Mouse (Mus musculus) lung, embryonic 15.5 days (tissue): Measurements from ENCODE around the gene Tspan1. TPM values are rescaled to one million over a fixed set of nuclear protein-coding genes. Genes with fewer than 3 reads are reported as not detected.
A peak's percentile ranks its signal among the peaks of the same experiment; 100 is the strongest.

Experiments used
- ATAC-seq: fragments of 200-750 bp; cut with Nextera tagmentation; 2 replicates; pipeline ENCODE4 v1.8.0; 2017; ENCODE audit warnings: moderate number of reproducible peaks, borderline replicate concordance; ENCODE audit not compliant: low FRiP score, low TSS enrichment; ENCODE audit errors: extremely low read depth
- H3K27ac ChIP-seq: fragments of 300-500 bp; sonication (generic); 2 replicates; pipeline ENCODE4 v1.5.1; 2015; ENCODE audit warnings: moderate library complexity, mild to moderate bottlenecking, inconsistent platforms
- H3K27me3 ChIP-seq: fragments of 300-500 bp; sonication (generic); 2 replicates; pipeline ENCODE4 v1.6.1; 2015; ENCODE audit warnings: inconsistent platforms
- H3K36me3 ChIP-seq: fragments of 300-500 bp; sonication (generic); 2 replicates; pipeline ENCODE4 v1.6.1; 2015; ENCODE audit warnings: inconsistent platforms
- H3K4me1 ChIP-seq: fragments of 300-500 bp; sonication (generic); 2 replicates; pipeline ENCODE4 v1.6.1; 2015; ENCODE audit warnings: inconsistent platforms
- H3K4me2 ChIP-seq: fragments of 300-500 bp; sonication (generic); 2 replicates; pipeline ENCODE4 v1.6.1; 2015; ENCODE audit warnings: inconsistent platforms, mild to moderate bottlenecking, moderate library complexity
- H3K4me3 ChIP-seq: fragments of 300-500 bp; sonication (generic); 2 replicates; pipeline ENCODE4 v1.5.1; 2015; ENCODE audit warnings: mild to moderate bottlenecking, inconsistent platforms
- H3K9ac ChIP-seq: fragments of 300-500 bp; sonication (generic); 2 replicates; pipeline ENCODE4 v1.6.1; 2015; ENCODE audit warnings: inconsistent platforms
- H3K9me3 ChIP-seq: fragments of 300-500 bp; sonication (generic); 2 replicates; pipeline ENCODE4 v1.6.1; 2016; ENCODE audit warnings: inconsistent platforms
- WGBS: fragments of 180-500 bp; shearing (Covaris S2); methylation state at CpG from one replicate; pipeline ENCODE4 v1.1.7; 2015; 5-methylcytosine and 5-hydroxymethylcytosine counted together
- polyA plus RNA-seq: library from polyadenylated mRNA; unstranded; fragments of >200 nt; fragmentation: Nextera tagmentation; extraction: Ambion mirVana; gene quantifications from 2 replicates; pipeline ENCODE4 v1.2.1, GENCODE M21; 2015

The Tspan1 gene
- 10.6 and 13.3 TPM in 2 replicates for polyA plus RNA-seq

- Histone ChIP-seq H3K9ac (no peak within 1 kb of the TSS), H3K36me3 (no peaks in the 10 kb centered on the region), H3K4me1 (peaks cover 30% of the 10 kb centered on the region), H3K9me3 (no peaks in the 10 kb centered on the region), H3K4me2 (peak within 1 kb of the TSS; percentile 13; the same call in 1 of the 2 replicates), H3K27me3 (no peaks in the 10 kb centered on the region), H3K4me3 (no peak within 1 kb of the TSS), H3K27ac (peak within 1 kb of the TSS; percentile 79)
- WGBS, result 22% methylated on average over 7 of the region's 7 CpGs
- ATAC-seq, result peak; percentile 32; the same call in 1 of the 2 replicates
These were observed at the start of gene Tspan1 for GRCm38 (mm10) chr4:116167404-116167803. TSS of gene Tspan1 (minus strand) at chr4:116167601.

GRCm38 (mm10) chr4:116217046-116217445 lies 49.6 kb upstream of the Tspan1 start:
- no peaks in the 10 kb centered on the region for H3K9me3 ChIP-seq
- H3K9ac ChIP-seq, result no peak overlapping the region
- no peak for ATAC-seq
- WGBS, result 28% methylated on average over 2 of the region's 2 CpGs
- no peaks in the 10 kb centered on the region for H3K27me3 ChIP-seq
- no peak overlapping the region for H3K27ac ChIP-seq
- peaks cover 4% of the 10 kb centered on the region; the same call in 1 of the 2 replicates for H3K4me1 ChIP-seq
- H3K36me3 ChIP-seq, result no peaks in the 10 kb centered on the region
- H3K4me2 ChIP-seq, result no peak overlapping the region
- H3K4me3 ChIP-seq, result no peak overlapping the region

DNA sequence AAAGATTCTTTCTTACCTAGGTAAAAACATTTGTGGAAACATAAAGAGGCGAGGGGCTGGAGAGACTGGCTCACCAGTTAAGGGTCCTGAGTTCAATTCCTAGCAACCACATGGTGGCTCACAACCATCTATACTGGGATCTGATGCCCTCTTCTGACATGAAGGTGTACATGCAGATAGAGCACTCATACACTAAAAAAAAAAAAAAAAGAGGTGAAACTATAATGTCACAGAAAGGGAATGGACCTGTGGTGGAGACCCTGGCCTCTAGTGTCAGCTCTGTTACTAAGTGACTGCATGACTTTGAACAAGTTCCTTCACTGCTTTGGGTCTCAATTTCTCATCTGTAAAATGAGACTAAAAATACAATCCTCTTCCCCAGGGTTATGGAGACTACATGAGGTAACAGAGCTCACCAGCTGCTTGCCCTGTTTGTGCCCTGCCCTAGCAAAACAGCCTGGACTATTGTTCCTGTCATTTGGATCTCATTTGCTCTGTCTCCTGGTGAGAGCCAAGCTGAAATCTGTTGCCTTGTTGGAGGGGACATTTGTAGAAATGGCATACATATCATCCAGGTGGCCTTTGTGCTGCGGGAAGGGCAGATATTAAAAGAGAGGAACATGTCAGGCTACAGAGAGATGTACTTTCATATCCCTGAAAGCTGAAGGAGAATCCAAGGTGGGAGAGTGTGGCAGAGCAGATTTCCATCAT lies 48.6 kb upstream of the Tspan1 start:
- 80% methylated on average over 2 of the region's 2 CpGs for WGBS
- Histone ChIP-seq H3K4me3 (no peak overlapping the region), H3K27ac (no peak overlapping the region), H3K27me3 (no peaks in the 10 kb centered on the region), H3K4me2 (no peak overlapping the region), H3K36me3 (no peaks in the 10 kb centered on the region), H3K9me3 (no peaks in the 10 kb centered on the region), H3K9ac (no peak overlapping the region), H3K4me1 (peaks cover 4% of the 10 kb centered on the region; the same call in 1 of the 2 replicates)
- ATAC-seq, result no peak

GRCm38 (mm10) chr4:116208891-116209290 lies 41.5 kb upstream of the Tspan1 start:
- H3K9ac ChIP-seq, result no peak overlapping the region
- H3K4me1 ChIP-seq, result no peaks in the 10 kb centered on the region
- ATAC-seq, result no peak
- no peak overlapping the region for H3K27ac ChIP-seq
- H3K27me3 ChIP-seq, result no peaks in the 10 kb centered on the region
- H3K4me3 ChIP-seq, result no peak overlapping the region
- WGBS, result 61% methylated on average over 1 of the region's 1 CpGs
- H3K4me2 ChIP-seq, result no peak overlapping the region
- H3K36me3 ChIP-seq, result no peaks in the 10 kb centered on the region
- no peaks in the 10 kb centered on the region for H3K9me3 ChIP-seq

GRCm38 (mm10) chr4:116206531-116206930 lies 39.1 kb upstream of the Tspan1 start:
- Histone ChIP-seq H3K4me1 (no peaks in the 10 kb centered on the region), H3K9ac (no peak overlapping the region), H3K36me3 (no peaks in the 10 kb centered on the region), H3K9me3 (no peaks in the 10 kb centered on the region), H3K27ac (no peak overlapping the region), H3K27me3 (no peaks in the 10 kb centered on the region), H3K4me2 (no peak overlapping the region), H3K4me3 (no peak overlapping the region)
- WGBS, result 72% methylated on average over 4 of the region's 4 CpGs
- ATAC-seq, result no peak

DNA sequence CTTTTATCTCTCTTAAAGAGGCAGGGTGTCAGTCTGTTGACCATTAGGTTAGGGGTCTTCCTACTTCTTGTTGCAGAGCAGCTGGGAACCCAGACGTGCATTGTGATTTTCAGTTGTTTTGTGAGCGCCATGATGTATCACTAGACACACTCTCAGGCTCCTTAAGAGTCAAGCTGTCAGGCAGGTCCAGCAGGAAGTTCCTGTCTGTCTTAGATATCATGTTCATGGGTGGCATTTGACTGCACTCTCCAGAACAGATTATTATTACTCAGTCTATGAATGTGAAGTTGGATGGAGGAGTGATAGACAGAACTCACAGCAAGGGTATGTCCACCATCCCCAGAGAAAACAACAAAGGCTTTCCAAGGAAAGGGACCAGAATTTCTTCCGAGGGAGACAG lies 37.0 kb upstream of the Tspan1 start:
- Histone ChIP-seq H3K9ac (no peak overlapping the region), H3K4me2 (no peak overlapping the region), H3K9me3 (no peaks in the 10 kb centered on the region), H3K4me3 (no peak overlapping the region), H3K27ac (no peak overlapping the region), H3K27me3 (no peaks in the 10 kb centered on the region), H3K36me3 (no peaks in the 10 kb centered on the region), H3K4me1 (no peaks in the 10 kb centered on the region)
- ATAC-seq, result no peak
- 45% methylated on average over 3 of the region's 3 CpGs for WGBS

DNA sequence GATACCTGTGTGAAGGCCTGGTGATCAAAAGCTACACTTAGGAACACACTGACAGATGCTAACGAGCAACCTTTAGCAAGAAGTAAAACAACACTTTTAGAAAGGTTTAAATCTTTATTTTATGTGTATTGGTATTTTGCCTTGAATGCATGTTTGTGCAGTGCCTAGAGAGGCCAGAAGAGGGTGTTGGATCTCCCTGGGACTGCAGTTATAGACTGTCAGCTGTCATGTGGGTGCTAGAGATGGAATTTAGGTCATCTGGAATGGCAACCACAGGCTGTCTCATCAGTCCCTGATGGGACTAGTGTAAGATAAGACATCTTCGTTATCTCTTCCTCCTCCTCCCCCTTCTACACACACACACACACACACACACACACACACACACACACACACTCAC lies 31.0 kb upstream of the Tspan1 start:
- no peak for ATAC-seq

DNA sequence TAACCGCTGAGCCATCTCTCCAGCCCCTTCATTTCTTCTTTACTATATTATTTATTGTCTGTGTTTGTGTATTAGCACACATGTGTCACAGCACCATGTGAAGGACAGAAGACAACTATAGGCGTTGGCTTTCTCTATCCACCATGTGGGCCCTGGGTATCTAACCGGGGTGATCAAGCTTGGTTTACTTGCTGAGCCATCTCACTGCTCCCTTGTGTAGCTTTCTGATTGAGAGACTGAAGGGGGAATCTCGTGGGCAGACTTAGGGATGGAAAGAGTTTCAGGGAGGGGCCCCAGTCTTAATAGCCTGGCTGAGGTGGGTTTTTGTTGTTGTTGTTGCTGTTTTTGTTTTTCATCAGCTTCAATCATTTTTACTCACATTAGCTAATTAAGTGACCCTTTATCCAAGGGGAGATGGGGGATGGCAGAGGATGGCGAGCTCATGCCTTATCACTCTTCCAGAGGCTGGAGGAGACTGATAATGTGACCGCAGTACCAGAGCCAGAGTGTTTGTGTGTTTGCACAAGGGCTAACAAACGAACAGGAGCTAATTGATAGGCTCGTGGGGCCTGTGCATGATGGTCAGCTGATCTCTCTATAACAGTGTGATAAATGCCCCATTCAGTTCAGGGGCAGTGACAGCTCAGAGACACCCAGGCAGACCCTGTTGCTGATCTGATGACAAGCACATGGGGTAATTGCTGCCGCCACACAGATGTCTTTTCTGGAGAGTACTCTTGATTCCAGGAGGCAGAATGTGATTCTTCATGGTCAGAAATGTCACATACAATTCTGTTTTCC lies 26.4 kb upstream of the Tspan1 start:
- Histone ChIP-seq H3K4me3 (no peak overlapping the region), H3K9ac (no peak overlapping the region), H3K4me2 (no peak overlapping the region), H3K4me1 (no peaks in the 10 kb centered on the region), H3K27ac (no peak overlapping the region), H3K9me3 (no peaks in the 10 kb centered on the region), H3K36me3 (no peaks in the 10 kb centered on the region), H3K27me3 (no peaks in the 10 kb centered on the region)
- WGBS, result 42% methylated on average over 9 of the region's 9 CpGs
- no peak for ATAC-seq

More for the DNA sequence above, 31.0 kb upstream of the Tspan1 start:
- WGBS, result 66% methylated on average over 2 of the region's 2 CpGs
- Histone ChIP-seq H3K4me1 (no peaks in the 10 kb centered on the region), H3K4me3 (no peak overlapping the region), H3K27me3 (no peaks in the 10 kb centered on the region), H3K9ac (no peak overlapping the region), H3K27ac (no peak overlapping the region), H3K36me3 (no peaks in the 10 kb centered on the region), H3K4me2 (no peak overlapping the region), H3K9me3 (no peaks in the 10 kb centered on the region)

GRCm38 (mm10) chr4:116192286-116192835 lies 25.0 kb upstream of the Tspan1 start:
- H3K27me3 ChIP-seq, result no peaks in the 10 kb centered on the region
- no peak for ATAC-seq

GRCm38 (mm10) chr4:116185083-116185482 lies 17.7 kb upstream of the Tspan1 start:
- Histone ChIP-seq H3K9ac (no peak overlapping the region), H3K4me2 (no peak overlapping the region), H3K36me3 (no peaks in the 10 kb centered on the region), H3K27me3 (no peaks in the 10 kb centered on the region), H3K27ac (no peak overlapping the region), H3K4me1 (0 out of 2 replicates have a peak, but pooled peaks cover 9% of the 10 kb centered on the region), H3K4me3 (no peak overlapping the region), H3K9me3 (no peaks in the 10 kb centered on the region)
- no peak for ATAC-seq
- WGBS, result 84% methylated on average over 4 of the region's 4 CpGs

More at GRCm38 (mm10) chr4:116192286-116192835, 25.0 kb upstream of the Tspan1 start:
- H3K4me2 ChIP-seq, result no peak overlapping the region
- no peaks in the 10 kb centered on the region for H3K4me1 ChIP-seq
- no peaks in the 10 kb centered on the region for H3K36me3 ChIP-seq
- no peak overlapping the region for H3K9ac ChIP-seq
- no peak overlapping the region for H3K4me3 ChIP-seq
- H3K9me3 ChIP-seq, result no peaks in the 10 kb centered on the region
- 30% methylated on average over 4 of the region's 4 CpGs for WGBS
- no peak overlapping the region for H3K27ac ChIP-seq

DNA sequence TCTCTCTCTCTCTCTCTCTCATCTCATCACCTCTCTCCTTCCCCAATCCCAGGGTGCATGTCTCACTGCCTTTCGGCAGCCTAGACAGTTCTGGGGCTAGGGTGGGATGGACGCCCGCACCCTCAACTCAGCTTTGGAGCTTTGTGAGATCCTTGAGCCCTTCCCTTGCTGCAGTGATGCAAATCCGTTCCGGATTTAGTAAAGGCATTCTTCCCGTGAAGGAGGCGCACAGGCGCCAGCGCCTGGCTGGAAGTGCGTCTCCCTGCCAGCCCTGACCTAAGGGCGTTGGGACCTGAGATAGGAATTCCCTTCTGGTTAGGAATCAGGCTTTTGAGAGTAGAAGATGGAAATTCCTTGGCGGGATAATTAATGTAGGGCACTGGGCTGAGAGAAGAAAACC lies 15.3 kb upstream of the Tspan1 start:
- 5% methylated on average over 12 of the region's 12 CpGs for whole genome bisulfite sequencing
- Histone ChIP-seq H3K4me2 (peak overlapping the region; percentile 46), H3K27me3 (no peaks in the 10 kb centered on the region), H3K9ac (no peak overlapping the region), H3K36me3 (no peaks in the 10 kb centered on the region), H3K4me1 (0 out of 2 replicates have a peak, but pooled peaks cover 12% of the 10 kb centered on the region), H3K27ac (no peak overlapping the region), H3K4me3 (no peak overlapping the region), H3K9me3 (no peaks in the 10 kb centered on the region)
- peak; percentile 29; the same call in 1 of the 2 replicates for ATAC-seq

GRCm38 (mm10) chr4:116182079-116182478 lies 14.7 kb upstream of the Tspan1 start:
- Histone ChIP-seq H3K27ac (no peak overlapping the region), H3K4me2 (no peak overlapping the region), H3K4me3 (no peak overlapping the region), H3K36me3 (no peaks in the 10 kb centered on the region), H3K9ac (no peak overlapping the region), H3K27me3 (no peaks in the 10 kb centered on the region), H3K9me3 (no peaks in the 10 kb centered on the region), H3K4me1 (peaks cover 17% of the 10 kb centered on the region)
- no peak for ATAC-seq
- 49% methylated on average over 3 of the region's 3 CpGs for WGBS
